Mouse (Mus musculus) kidney, adult 18-20 months (tissue): ENCODE data around the gene Tstd1.

Experiments
- DNase-seq: peaks from one replicate; pipeline ENCODE4 v3.0.0; 2021

Tstd1 gene

GRCm38 (mm10) chr1:171457568-171457967, 38.9 kb downstream of the Tstd1 start:
- DNase-seq, result no peak

GRCm38 (mm10) chr1:171459791-171460190, 41.1 kb downstream of the Tstd1 start:
- no peak for DNase-seq

- no peak for DNase-seq
These were observed 42.2 kb downstream of the Tstd1 start for GRCm38 (mm10) chr1:171460551-171461503.

- DNase-seq, result no peak
These were observed 44.5 kb downstream of the Tstd1 start for GRCm38 (mm10) chr1:171463133-171463532.

- no peak for DNase-seq
These were observed 47.2 kb downstream of the Tstd1 start for GRCm38 (mm10) chr1:171465749-171466412.

GRCm38 (mm10) chr1:171466565-171466964, 47.9 kb downstream of the Tstd1 start:
- DNase-seq, result no peak

GRCm38 (mm10) chr1:171469678-171470077, 51.0 kb downstream of the Tstd1 start:
- DNase-seq, result no peak
